Mouse (Mus musculus) embryonic facial prominence, embryonic 12.5 days (tissue): ENCODE data around the gene Hunk. TPM values are rescaled to one million over a fixed set of nuclear protein-coding genes. Genes with fewer than 3 reads are reported as not detected.

Experiments used
- ATAC-seq: fragments of 200-750 bp; cut with Nextera tagmentation; 2 replicates; pipeline ENCODE4 v1.8.0; 2017; ENCODE audit not compliant: insufficient number of reproducible peaks, insufficient read depth, low FRiP score, low TSS enrichment
- H3K27ac ChIP-seq: fragments of 300-500 bp; sonication (generic); 2 replicates; pipeline ENCODE4 v1.5.1; 2016; ENCODE audit warnings: mild to moderate bottlenecking
- H3K27me3 ChIP-seq: fragments of 300-500 bp; sonication (generic); 2 replicates; pipeline ENCODE4 v1.6.1; 2016; ENCODE audit warnings: mild to moderate bottlenecking, moderate library complexity
- H3K36me3 ChIP-seq: fragments of 300-500 bp; sonication (generic); 2 replicates; pipeline ENCODE4 v1.6.1; 2016; ENCODE audit warnings: mild to moderate bottlenecking
- H3K4me1 ChIP-seq: fragments of 300-500 bp; sonication (generic); 2 replicates; pipeline ENCODE4 v1.6.1; 2016
- H3K4me2 ChIP-seq: fragments of 300-500 bp; sonication (generic); replicated peaks from 2 replicates; pipeline ENCODE4 v1.6.1; 2016; ENCODE audit warnings: mild to moderate bottlenecking, moderate library complexity
- H3K4me3 ChIP-seq: fragments of 300-500 bp; sonication (generic); 2 replicates; pipeline ENCODE4 v1.5.1; 2016; ENCODE audit warnings: mild to moderate bottlenecking
- H3K9ac ChIP-seq: fragments of 300-500 bp; sonication (generic); 2 replicates; pipeline ENCODE4 v1.6.1; 2016; ENCODE audit warnings: mild to moderate bottlenecking, moderate library complexity
- H3K9me3 ChIP-seq: fragments of 300-500 bp; sonication (generic); 2 replicates; pipeline ENCODE4 v1.6.1; 2016; ENCODE audit warnings: mild to moderate bottlenecking, moderate library complexity
- WGBS: fragments of 180-500 bp; shearing (Covaris S2); methylation state at CpG from one replicate; pipeline ENCODE4 v1.1.7; 2016; 5-methylcytosine and 5-hydroxymethylcytosine counted together
- polyA plus RNA-seq: library from polyadenylated mRNA; unstranded; fragments of >200 nt; fragmentation: Nextera tagmentation; extraction: Ambion mirVana; gene quantifications from 2 replicates; pipeline ENCODE4 v1.2.1, GENCODE M21; 2016

Hunk gene
- polyA plus RNA-seq, 1 experiment from 2014 or later: 25.0 TPM

- no peak overlapping the region for H3K4me2 ChIP-seq
- H3K9ac ChIP-seq: no peak overlapping the region
- peaks cover 24% of the 10 kb centered on the region for H3K4me1 ChIP-seq
- no peak overlapping the region for H3K4me3 ChIP-seq
- ATAC-seq: no peak
- no peaks in the 10 kb centered on the region for H3K27me3 ChIP-seq
- H3K27ac ChIP-seq: no peak overlapping the region
- H3K9me3 ChIP-seq: no peaks in the 10 kb centered on the region
- 44% methylated on average over 9 of the region's 9 CpGs for WGBS
- no peaks in the 10 kb centered on the region for H3K36me3 ChIP-seq
These were observed 131.2 kb downstream of the Hunk start for GRCm38 (mm10) chr16:90517041-90517440.

DNA sequence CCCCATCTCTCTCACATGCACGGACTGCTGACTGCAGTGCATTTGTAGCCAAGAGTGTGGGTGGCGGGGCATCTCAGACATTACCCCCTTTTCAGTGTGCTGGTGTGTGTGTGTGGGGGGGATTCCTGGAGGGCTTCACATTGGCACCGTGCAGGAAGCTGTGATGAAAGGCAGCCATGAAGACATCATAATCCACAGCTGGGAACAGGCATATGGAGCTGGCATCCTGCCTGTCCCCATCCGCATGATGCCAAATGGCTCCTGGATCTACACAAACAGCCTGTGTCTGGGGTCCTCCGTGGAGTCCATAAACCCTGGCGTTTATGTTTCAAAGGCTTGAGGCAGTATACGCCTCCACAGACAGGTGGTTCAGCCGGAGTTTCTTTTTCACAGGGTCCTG lies 132.4 kb downstream of the Hunk start:
- ATAC-seq: no peak
- Histone ChIP-seq H3K36me3 (no peaks in the 10 kb centered on the region), H3K27ac (no peak overlapping the region), H3K4me2 (no peak overlapping the region), H3K4me3 (no peak overlapping the region), H3K9me3 (no peaks in the 10 kb centered on the region), H3K9ac (no peak overlapping the region), H3K4me1 (peaks cover 31% of the 10 kb centered on the region), H3K27me3 (no peaks in the 10 kb centered on the region)
- WGBS: 62% methylated on average over 8 of the region's 8 CpGs

DNA sequence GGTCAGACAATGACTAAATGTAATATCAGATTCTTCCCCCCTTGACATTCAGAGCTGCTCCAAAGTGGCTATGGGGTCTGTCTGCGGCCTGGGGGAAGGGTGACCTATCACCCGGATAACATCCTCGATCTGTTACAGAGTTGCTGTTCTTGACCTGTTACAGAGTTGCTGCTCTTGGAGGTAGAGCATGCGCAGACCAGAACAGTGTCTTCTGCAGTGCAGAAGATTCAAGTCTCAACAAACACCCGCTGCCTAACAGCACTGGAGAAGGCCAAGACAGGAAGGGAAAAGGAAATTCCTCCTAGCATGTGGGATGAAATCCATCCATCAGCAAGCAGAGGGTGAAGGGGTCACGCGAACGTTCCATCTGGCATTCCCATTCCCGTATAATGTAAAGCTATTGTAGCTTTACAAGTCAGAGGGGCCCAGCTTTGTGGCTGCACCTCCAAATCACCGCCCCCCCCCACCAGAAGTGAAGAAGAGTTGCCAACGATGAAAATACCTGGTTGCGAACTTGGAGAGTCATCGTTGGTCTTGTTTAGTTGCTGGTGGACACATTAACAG lies 133.0 kb downstream of the Hunk start:
- 70% methylated on average over 13 of the region's 13 CpGs for WGBS
- Histone ChIP-seq H3K4me2 (no peak overlapping the region), H3K4me1 (peaks cover 36% of the 10 kb centered on the region), H3K27ac (no peak overlapping the region), H3K9me3 (no peaks in the 10 kb centered on the region), H3K27me3 (no peaks in the 10 kb centered on the region), H3K36me3 (no peaks in the 10 kb centered on the region), H3K4me3 (no peak overlapping the region), H3K9ac (no peak overlapping the region)
- no peak for ATAC-seq

DNA sequence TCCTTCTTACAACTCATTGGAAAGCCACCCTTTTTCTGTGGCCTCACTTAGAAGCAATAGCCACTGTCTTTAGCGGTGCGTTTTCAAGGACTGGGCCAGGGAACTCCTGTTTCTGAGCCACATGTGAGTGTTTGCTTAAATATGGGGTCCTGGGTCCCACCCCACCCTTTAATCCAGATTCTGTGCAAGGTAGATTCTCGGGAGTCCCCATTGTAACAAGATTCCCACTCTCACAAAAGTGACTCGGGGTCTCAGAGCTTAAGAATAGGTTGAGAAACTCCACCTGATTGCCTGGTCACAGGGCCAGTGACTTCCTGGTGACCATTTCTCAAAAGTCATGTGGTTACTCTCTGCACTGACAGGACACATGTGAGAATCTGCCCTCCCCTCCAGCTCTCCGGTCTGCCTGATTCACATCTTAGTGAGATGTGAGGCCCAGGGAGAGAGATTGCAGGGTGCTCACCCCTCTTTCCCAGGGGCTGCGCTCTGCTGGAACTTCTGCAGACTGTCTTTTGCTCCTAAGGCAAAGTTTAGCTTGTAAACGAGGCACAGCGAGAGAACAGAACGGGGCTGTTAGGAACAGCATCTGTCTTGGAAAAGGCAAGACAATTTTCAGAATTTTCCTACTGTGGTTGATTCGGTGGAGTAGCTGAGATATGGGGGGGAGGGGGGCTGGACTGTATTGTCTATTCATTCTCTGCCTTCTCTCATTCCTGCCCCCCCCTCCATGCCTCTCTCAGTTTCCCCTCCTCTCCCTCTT lies 135.6 kb downstream of the Hunk start:
- Histone ChIP-seq H3K4me1 (peaks cover 36% of the 10 kb centered on the region), H3K36me3 (no peaks in the 10 kb centered on the region), H3K27me3 (no peaks in the 10 kb centered on the region), H3K9me3 (no peaks in the 10 kb centered on the region), H3K4me2 (no peak overlapping the region), H3K27ac (peak overlapping the region; percentile 51; the same call in 1 of the 2 replicates), H3K4me3 (no peak overlapping the region), H3K9ac (no peak overlapping the region)
- ATAC-seq: no peak
- WGBS: 17% methylated on average over 10 of the region's 10 CpGs

GRCm38 (mm10) chr16:90521951-90522255 lies 136.1 kb downstream of the Hunk start:
- no peaks in the 10 kb centered on the region for H3K9me3 ChIP-seq
- WGBS: 29% methylated on average over 3 of the region's 3 CpGs
- H3K27ac ChIP-seq: peak overlapping the region; percentile 51; the same call in 1 of the 2 replicates
- H3K36me3 ChIP-seq: no peaks in the 10 kb centered on the region
- H3K4me3 ChIP-seq: no peak overlapping the region
- H3K4me1 ChIP-seq: peaks cover 36% of the 10 kb centered on the region
- ATAC-seq: no peak
- H3K9ac ChIP-seq: no peak overlapping the region
- no peaks in the 10 kb centered on the region for H3K27me3 ChIP-seq
- H3K4me2 ChIP-seq: no peak overlapping the region

DNA sequence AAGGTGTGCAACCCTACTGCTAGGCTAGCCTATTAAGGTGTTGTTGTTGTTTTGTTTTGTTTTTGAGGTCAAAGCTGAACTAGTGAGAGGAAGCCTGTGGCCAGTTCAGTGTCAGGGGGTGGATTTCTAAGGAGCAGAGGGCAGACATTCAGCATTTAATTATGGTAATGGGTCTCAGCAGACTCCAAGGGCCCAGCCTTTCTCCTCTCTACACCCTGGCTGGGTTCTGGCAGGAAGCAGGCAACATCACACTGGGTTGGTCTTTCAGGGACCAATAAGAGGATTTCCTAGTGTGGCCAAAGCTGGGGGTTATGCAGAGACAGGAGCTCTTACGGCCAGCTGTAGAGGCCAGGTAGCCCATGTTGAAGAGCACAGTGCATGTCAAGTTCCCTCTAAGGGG lies 136.8 kb downstream of the Hunk start:
- no peak overlapping the region for H3K4me3 ChIP-seq
- H3K9ac ChIP-seq: no peak overlapping the region
- no peak overlapping the region for H3K4me2 ChIP-seq
- no peaks in the 10 kb centered on the region for H3K9me3 ChIP-seq
- H3K27me3 ChIP-seq: no peaks in the 10 kb centered on the region
- no peaks in the 10 kb centered on the region for H3K36me3 ChIP-seq
- H3K27ac ChIP-seq: peak overlapping the region; percentile 26; the same call in 1 of the 2 replicates
- WGBS: 54% methylated on average over 1 of the region's 1 CpGs
- no peak for ATAC-seq
- peaks cover 36% of the 10 kb centered on the region for H3K4me1 ChIP-seq

DNA sequence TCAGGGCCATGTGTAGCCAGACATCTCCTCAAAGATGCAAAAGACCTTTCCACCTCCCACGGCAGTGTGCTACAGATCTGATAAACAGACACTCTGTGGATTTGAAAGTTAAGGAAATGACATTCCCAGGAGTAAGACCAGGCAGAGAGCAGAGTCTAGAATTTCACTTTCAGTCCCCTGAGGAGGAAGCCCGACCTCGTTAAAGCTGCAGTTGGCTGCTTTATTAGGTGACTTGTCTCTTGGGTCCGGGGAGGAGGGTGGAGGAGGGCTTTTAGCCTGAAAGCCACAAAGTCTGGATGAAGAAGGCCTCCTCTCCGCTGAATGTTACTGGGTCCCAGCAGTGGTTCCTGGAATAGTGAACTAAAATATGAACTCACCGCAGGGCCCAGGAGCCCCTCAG lies 137.6 kb downstream of the Hunk start:
- Histone ChIP-seq H3K27me3 (no peaks in the 10 kb centered on the region), H3K4me1 (peaks cover 35% of the 10 kb centered on the region), H3K9me3 (no peaks in the 10 kb centered on the region), H3K9ac (no peak overlapping the region), H3K27ac (peak overlapping the region; percentile 26), H3K36me3 (no peaks in the 10 kb centered on the region), H3K4me2 (no peak overlapping the region), H3K4me3 (no peak overlapping the region)
- WGBS: 26% methylated on average over 6 of the region's 6 CpGs
- ATAC-seq: no peak

- peaks cover 29% of the 10 kb centered on the region for H3K4me1 ChIP-seq
- no peaks in the 10 kb centered on the region for H3K36me3 ChIP-seq
- no peak overlapping the region for H3K4me2 ChIP-seq
- no peak overlapping the region for H3K4me3 ChIP-seq
- H3K9me3 ChIP-seq: no peaks in the 10 kb centered on the region
- ATAC-seq: no peak
- 93% methylated on average over 18 of the region's 18 CpGs for WGBS
- no peaks in the 10 kb centered on the region for H3K27me3 ChIP-seq
- H3K9ac ChIP-seq: no peak overlapping the region
- peak overlapping the region; percentile 26; the same call in 1 of the 2 replicates for H3K27ac ChIP-seq
These were observed 138.1 kb downstream of the Hunk start for GRCm38 (mm10) chr16:90523894-90524293.

DNA sequence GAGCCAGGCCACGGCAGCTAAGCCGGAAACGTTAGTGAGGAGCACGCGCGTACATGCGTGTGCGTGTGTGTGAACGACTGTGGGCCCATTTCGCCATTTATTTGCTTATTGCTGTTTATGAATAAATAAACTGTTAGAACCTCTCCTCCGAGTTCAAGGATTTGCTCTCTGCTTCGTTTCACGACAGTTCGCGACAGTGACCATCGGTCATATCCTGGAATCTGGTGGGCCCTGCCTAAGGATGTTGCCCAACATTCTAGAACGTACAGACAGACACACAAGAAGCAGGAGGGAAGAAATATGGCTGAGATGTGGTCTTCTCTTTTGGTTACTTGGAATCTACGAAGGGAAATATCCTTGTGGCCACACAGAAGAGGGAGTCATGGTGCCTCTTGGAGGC lies 138.6 kb downstream of the Hunk start:
- no peak overlapping the region for H3K9ac ChIP-seq
- H3K9me3 ChIP-seq: no peaks in the 10 kb centered on the region
- peaks cover 26% of the 10 kb centered on the region for H3K4me1 ChIP-seq
- no peaks in the 10 kb centered on the region for H3K36me3 ChIP-seq
- ATAC-seq: no peak
- H3K4me2 ChIP-seq: no peak overlapping the region
- 97% methylated on average over 18 of the region's 18 CpGs for WGBS
- no peak overlapping the region for H3K4me3 ChIP-seq
- no peak overlapping the region for H3K27ac ChIP-seq
- no peaks in the 10 kb centered on the region for H3K27me3 ChIP-seq

DNA sequence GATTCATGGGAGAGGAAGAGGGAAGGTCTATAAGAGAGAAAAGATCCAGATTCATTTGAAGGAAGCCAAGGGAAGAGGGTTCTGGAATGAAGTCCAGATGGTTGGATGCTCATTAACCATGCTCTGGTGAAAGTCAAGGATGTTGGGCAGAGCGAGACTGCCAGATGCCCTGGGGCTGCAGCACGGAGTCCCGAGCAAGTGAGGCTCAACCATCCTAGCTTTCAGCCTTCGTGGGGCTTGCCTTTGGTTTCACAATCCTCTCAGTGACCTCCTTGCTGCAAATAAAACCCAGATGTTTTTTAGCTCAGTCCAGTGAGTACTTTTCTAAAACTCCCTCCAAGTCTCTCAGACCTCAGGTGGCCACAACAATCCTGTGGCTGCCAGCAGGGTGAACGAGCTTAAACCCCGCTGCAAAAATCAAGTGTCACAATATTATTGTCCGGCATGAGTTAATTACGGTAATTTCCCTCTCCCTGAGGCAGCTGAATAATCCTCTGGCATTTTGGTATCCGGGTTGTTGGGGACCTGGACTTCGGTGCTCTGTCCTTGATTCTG lies 147.4 kb downstream of the Hunk start:
- WGBS: 15% methylated on average over 10 of the region's 10 CpGs
- no peaks in the 10 kb centered on the region for H3K36me3 ChIP-seq
- no peak overlapping the region for H3K4me3 ChIP-seq
- H3K4me2 ChIP-seq: no peak overlapping the region
- no peaks in the 10 kb centered on the region for H3K9me3 ChIP-seq
- H3K27ac ChIP-seq: peak overlapping the region; percentile 76
- no peaks in the 10 kb centered on the region for H3K27me3 ChIP-seq
- no peak overlapping the region for H3K9ac ChIP-seq
- ATAC-seq: no peak
- peaks cover 12% of the 10 kb centered on the region for H3K4me1 ChIP-seq

DNA sequence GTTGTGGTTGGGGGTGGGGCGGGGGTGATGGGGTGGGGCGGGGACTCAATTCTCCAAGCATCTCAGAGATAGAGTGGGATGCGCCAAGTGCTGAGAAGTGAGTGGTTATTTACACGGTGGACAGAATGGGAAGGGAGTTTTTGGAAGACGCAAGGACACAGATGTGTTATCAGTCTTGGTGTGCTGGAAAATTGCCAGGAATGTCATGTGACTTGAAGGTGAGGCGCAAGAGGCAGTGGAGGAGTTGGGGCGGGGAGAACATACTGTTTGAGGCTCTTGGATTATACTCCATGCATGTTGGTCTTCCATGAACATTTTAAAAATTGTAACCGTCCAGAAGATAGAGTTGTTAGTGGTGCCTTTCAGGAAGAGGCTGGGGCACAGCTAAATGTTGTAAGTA lies 148.8 kb downstream of the Hunk start:
- Histone ChIP-seq H3K27ac (no peak overlapping the region), H3K4me3 (no peak overlapping the region), H3K4me2 (no peak overlapping the region), H3K9ac (no peak overlapping the region), H3K9me3 (no peaks in the 10 kb centered on the region), H3K4me1 (peaks cover 12% of the 10 kb centered on the region), H3K27me3 (no peaks in the 10 kb centered on the region), H3K36me3 (no peaks in the 10 kb centered on the region)
- ATAC-seq: no peak
- 89% methylated on average over 8 of the region's 8 CpGs for WGBS

- Histone ChIP-seq H3K9ac (no peak overlapping the region), H3K4me1 (no peaks in the 10 kb centered on the region), H3K4me3 (no peak overlapping the region), H3K27ac (no peak overlapping the region), H3K36me3 (no peaks in the 10 kb centered on the region), H3K27me3 (no peaks in the 10 kb centered on the region), H3K9me3 (no peaks in the 10 kb centered on the region), H3K4me2 (no peak overlapping the region)
- 74% methylated on average over 5 of the region's 5 CpGs for WGBS
- ATAC-seq: no peak
These were observed 153.1 kb downstream of the Hunk start for GRCm38 (mm10) chr16:90538926-90539325.
